Mouse (Mus musculus): ENCODE results near the gene Ltbp3. TPM values are rescaled to one million over a fixed set of nuclear protein-coding genes. Genes with fewer than 3 reads are reported as not detected.

Gene Ltbp3
- total RNA-seq, 2 experiments from 2014 or later: 116 to 137 TPM

DNA sequence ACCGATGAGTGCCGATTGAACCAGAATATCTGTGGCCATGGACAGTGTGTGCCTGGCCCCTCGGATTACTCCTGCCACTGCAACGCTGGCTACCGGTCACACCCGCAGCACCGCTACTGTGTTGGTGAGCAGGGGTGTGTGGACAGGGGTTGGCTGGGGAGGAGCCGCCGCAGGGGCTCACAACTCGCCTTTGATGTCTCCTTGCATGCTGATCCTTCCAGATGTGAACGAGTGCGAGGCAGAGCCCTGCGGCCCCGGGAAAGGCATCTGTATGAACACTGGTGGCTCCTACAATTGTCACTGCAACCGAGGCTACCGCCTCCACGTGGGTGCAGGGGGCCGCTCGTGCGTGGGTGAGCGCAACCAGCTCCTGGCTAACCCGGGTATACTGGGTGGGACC lies 10.2 kb downstream of the Ltbp3 start:
- DNase-seq (ENCODE audit: low spot score in 2 of 2): no peak

- no peak for DNase-seq (ENCODE audit: low spot score in 2 of 2)
Observed at GRCm38 (mm10) chr19:5751742-5752141, 11.0 kb downstream of the Ltbp3 start.

DNA sequence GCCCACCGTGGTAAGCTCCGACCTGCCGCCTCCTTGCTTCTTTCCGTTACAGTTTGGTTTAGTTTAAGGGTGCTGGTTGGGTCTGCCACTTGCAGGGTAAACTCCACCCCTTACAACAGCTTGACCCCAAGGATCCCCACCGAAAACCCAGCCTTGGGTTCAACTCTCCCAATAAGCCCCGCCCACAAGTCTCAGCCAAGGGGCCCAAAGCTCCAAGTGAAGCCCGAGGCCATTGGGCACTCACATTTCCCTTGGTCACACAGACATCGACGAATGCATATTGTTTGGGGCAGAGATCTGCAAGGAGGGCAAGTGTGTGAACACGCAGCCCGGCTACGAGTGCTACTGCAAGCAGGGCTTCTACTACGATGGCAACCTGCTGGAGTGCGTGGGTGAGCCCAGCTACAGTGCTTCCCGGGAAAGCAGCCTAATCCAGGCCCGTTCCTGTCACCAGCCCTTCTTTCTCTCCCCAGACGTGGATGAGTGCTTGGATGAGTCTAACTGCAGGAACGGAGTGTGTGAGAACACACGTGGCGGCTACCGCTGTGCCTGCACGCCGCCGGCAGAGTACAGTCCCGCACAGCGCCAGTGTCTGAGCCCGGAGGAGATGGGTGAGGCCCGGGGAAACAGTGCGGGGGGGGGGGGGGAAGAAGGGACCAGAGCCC lies 15.7 kb downstream of the Ltbp3 start:
- DNase-seq (ENCODE audit: low spot score in 2 of 2): no peak

DNA sequence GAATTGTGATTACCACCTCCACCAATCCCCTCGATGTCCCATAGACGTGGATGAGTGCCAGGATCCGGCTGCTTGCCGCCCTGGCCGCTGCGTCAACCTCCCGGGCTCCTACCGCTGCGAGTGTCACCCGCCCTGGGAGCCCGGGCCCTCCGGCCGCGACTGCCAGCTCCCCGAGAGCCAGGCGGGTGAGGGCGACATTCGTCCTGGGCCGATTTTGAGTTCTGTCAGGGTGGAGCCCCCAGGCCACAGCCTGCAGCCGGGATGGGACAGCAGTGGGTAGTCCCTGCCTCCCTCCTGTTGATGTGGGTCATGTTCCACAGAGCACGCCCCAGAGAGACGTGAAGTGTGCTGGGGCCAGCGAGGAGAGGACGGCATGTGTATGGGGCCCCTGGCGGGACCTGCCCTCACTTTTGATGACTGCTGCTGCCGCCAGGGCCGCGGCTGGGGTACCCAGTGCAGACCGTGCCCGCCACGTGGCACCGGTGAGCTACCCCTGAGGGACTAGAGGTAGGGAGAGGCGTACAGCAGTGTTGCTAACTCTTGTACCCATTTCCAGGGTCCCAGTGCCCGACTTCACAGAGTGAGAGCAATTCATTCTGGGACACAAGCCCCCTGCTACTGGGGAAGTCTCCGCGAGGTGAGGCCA lies 16.4 kb downstream of the Ltbp3 start:
- DNase-seq (ENCODE audit: low spot score in 2 of 2): no peak

DNA sequence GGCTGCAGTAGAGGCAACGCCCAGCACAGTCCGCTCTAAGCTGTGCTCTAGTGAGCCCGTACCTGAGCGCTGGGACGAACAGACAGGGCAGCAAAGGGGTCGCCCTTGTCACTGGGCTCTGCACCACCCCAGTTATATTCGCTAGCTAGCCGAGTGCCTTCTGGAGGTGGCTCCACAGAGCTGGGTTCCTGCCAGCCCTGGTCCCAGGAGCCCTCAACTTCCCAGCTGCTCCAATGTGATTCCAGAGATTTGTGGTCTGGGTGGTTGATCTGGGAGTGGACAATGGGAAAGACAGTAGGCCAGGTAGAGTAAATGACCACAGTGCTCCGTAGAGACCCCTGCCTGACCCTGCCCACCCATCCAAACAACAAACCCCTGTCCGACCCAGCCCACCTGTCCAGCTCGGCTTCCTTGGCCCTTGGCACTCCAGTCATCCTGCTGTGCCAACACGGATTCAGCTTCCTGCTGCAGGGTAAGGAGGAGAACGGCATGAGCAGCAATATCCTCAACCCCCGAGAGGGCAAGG lies 18.2 kb downstream of the Ltbp3 start:
- DNase-seq (ENCODE audit: low spot score in 2 of 2): no peak

DNA sequence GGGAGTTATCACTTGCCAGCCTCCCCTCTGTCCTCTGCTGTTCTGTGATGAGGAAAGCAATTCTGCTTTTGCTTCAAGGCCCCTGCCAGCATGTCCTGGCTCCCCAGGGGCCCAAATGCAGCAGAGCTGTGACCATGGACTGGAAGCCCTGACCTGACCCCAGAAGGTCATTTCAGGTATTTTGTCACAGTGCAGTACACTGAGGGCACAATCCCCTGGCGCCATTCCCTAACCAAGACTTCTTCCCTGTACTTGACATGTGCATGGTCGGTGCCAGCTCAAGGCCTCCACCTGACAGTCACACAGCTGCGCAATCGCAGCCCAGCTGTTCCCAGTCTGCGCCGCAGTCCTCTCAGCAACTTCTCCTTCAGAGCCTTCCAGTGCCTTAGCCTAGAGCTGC lies 22.5 kb downstream of the Ltbp3 start:
- DNase-seq (ENCODE audit: low spot score in 2 of 2): no peak

GRCm38 (mm10) chr19:5767271-5767670 lies 26.6 kb downstream of the Ltbp3 start:
- no peak for DNase-seq (ENCODE audit: low spot score in 2 of 2)

DNA sequence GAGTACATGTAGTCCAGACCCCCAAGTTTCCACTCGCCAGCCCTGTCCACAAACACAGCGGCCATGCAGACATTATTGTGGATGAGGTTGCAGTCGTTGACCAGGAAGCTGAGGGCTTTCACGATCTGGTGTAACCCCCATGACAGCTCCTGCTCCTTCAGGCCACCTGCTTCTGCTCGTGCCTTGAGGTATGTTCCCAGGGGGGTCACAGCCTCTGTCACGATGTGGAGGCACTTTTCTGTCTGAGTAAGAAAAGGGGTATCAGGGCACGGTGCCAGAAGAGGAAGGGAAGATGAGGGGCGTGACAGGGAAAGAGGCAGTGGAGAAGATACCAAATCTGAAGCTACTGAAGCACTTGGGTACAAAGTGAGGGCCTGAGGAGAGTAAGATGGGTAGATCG lies 29.6 kb downstream of the Ltbp3 start:
- DNase-seq (ENCODE audit: low spot score in 2 of 2): no peak

DNA sequence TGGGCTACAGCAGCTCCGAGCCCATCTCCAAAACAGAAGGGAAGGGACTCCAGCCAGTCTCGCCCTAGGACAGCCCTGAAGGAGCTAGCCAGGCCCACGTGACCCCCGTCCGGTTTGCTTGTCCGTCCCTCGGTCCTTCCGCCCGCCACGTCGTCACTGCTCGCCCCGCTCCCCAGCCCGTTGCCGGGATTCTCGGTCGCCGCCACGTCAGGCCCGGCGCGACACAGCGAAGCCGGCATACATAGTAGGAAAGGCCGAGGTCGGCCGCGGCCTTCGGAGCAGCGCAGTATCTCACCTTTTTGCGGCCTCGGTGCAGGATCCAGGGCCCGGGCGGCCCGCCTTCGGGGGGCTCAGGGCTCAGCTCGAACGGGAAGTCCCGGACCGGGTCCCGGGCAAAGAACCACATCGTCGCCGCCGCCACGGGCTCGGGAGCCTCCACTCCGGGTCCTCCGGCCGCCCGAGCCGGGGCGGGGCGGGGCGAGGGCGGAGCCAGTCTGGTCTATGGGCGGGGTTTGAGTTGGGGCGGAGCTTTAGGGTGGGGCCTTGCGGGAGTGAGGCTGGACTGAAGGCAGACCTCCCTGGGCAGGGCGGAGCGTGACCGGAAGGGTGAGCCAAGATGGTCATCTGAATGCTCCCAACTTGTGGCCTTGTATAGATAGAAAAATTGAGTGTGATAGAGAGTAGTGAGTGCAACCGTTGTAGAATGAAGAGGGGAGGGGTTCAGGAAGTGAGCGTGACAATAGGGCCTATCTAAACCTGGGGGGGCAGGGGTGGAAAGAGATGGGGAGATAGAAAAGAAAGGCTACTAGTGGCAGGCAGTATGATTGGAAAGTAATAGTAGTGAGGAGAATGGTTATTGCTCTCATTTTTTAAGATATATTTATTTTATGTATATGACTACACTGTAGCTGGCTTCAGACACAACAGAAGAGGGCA lies 30.5 kb downstream of the Ltbp3 start, which contains the start of gene Scyl1:
TSS of gene Scyl1 (minus strand) at position 495 of the 936 bp plus-strand sequence.
- DNase-seq (ENCODE audit: low spot score in 2 of 2): peak; percentile 91 to 95

DNA sequence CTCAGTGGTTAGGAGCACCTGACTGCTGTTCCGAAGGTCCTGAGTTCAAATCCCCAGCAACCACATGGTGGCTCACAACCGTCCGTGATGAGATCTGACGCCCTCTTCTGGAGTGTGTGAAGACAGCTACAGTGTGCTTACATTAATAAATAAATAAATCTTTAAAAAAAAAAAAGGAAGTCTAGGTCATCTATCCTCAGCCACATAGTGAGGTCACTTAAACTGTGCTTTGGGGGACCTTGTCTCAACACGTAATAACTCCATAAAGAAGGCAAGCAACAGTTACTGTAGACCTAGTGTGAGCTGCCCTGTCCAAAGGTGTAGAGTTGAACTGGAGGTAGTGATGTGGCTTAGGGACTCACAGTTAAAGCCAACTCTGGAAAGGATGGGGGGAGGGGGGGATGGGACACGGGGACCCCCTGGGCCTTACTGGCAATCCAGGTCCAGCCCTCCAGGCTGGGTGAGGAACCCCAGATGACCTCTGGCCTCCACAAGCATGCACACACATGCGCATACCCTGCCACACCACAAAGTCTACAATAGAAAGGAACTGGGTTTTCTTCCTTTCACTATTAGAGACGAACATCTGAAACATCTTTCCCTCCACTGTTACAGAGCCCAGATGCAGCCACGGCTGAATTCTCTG lies 36.8 kb downstream of the Ltbp3 start:
- no peak for DNase-seq (ENCODE audit: low spot score in 2 of 2)

- no peak for DNase-seq (ENCODE audit: low spot score in 2 of 2)
Observed at GRCm38 (mm10) chr19:5778312-5778711, 37.6 kb downstream of the Ltbp3 start.

DNA sequence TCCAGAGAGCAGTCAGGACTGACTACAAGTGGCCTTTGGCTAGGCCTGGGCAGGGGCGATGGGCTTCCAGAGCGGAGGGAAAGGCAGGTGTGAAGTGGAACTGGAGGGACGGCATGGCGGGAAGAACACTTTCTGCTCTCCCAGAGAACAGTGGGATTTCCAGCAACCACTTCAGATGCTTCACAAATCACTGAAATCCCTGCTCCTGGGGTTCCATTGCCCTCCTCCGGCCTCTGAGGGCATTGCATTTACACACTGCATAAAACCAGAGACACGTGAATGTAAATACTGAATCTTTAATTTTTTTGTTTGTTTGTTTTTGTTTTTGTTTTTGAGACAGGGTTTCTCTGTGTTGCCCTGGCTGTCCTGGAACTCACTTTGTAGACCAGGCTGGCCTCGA lies 39.5 kb downstream of the Ltbp3 start:
- no peak for DNase-seq (ENCODE audit: low spot score in 2 of 2)

DNA sequence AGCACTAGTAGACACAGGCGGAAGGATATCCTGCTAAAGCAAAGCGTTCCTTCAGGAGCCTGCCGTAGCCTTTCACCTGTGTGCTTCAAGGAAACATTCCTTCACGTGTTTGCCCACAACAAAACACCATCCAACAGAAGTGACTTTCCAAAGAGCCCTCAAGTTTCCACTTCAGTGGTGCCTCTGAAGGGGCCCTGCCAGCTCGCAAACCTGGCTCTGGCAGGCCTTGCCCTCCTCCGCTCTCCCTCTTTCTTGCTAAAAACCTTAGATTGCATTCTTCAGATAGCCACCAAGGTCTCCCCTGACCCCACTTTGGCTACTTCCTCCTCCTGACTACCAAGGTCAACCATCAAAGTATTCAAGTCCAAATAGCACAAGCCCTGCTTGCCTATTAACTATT lies 40.8 kb downstream of the Ltbp3 start:
- no peak for DNase-seq (ENCODE audit: low spot score in 2 of 2)

- DNase-seq (ENCODE audit: low spot score in 2 of 2): no peak
Observed at GRCm38 (mm10) chr19:5782121-5782520, 41.4 kb downstream of the Ltbp3 start.

- DNase-seq (ENCODE audit: low spot score in 2 of 2): no peak
Observed at GRCm38 (mm10) chr19:5784958-5785577, 44.4 kb downstream of the Ltbp3 start.

DNA sequence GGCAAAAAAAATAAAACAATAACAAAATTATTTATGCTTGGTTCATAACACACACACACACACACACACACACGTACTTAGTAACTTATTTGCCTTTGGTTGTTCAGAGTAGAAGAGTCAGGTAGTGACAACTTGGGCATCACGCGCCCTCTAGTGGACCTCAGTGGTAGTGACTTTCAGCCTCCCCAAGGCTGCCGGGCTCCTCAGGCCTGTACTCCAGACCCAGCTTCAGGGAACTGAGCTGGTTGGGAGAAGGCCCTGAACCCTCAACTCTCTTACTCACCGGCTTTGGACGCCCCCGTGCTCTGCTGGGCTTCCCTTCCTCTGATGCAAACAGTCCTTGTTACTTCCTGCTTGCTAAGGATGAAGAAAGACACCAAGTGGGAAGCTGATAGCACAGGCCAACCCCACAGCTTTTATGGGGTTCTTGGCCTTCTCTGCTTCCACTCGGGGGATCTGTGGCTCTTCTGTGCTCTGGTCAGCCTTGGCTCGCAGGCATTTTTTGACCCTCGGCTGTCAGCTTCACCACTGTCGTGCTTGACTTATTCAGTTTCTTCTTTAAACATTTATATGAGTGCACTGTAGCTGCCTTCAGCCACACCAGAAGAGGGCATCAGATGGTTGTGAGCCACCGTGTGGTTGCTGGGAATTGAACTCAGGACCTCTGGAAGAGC lies 45.9 kb downstream of the Ltbp3 start:
- DNase-seq (ENCODE audit: low spot score in 2 of 2): peak; percentile 79 to 83

- peak; percentile 69 to 84 for DNase-seq (ENCODE audit: low spot score in 2 of 2)
Observed at GRCm38 (mm10) chr19:5787128-5787635, 46.5 kb downstream of the Ltbp3 start.

GRCm38 (mm10) chr19:5787920-5788319 lies 47.2 kb downstream of the Ltbp3 start:
- no peak for DNase-seq (ENCODE audit: low spot score in 2 of 2)

- DNase-seq (ENCODE audit: low spot score in 2 of 2): no peak
Observed at GRCm38 (mm10) chr19:5788620-5789019, 47.9 kb downstream of the Ltbp3 start.

- no peak for DNase-seq (ENCODE audit: low spot score in 2 of 2)
Observed at GRCm38 (mm10) chr19:5789066-5789465, 48.4 kb downstream of the Ltbp3 start.

Data from gastrocnemius, postnatal 4 days (tissue).